Mouse (Mus musculus) kidney, embryonic 16.5 days (tissue): Measurements from ENCODE around the gene Gm14685. TPM values are rescaled to one million over a fixed set of nuclear protein-coding genes. Genes with fewer than 3 reads are reported as not detected.
"Not testable (repeated sequence)": the region's sequence is repeated elsewhere in the genome, so short reads cannot be mapped to it uniquely, and the experiment has no call there.

Experiments
- ATAC-seq: fragments of 200-750 bp; cut with Nextera tagmentation; 2 replicates; pipeline ENCODE4 v1.8.0; 2017; ENCODE audit warnings: moderate TSS enrichment; ENCODE audit not compliant: low FRiP score, low TSS enrichment
- H3K27ac ChIP-seq: fragments of 300-500 bp; sonication (generic); 2 replicates; pipeline ENCODE4 v1.5.1; 2014; ENCODE audit warnings: low read length
- H3K27me3 ChIP-seq: fragments of 300-500 bp; sonication (generic); 2 replicates; pipeline ENCODE4 v1.6.1; 2014; ENCODE audit warnings: low read length, control low read depth, mixed read lengths; ENCODE audit not compliant: insufficient read depth
- H3K36me3 ChIP-seq: fragments of 300-500 bp; sonication (generic); 2 replicates; pipeline ENCODE4 v1.6.1; 2014; ENCODE audit warnings: low read length, control low read depth, mixed read lengths; ENCODE audit not compliant: insufficient read depth
- H3K4me1 ChIP-seq: fragments of 300-500 bp; sonication (generic); 2 replicates; pipeline ENCODE4 v1.6.1; 2014; ENCODE audit warnings: low read length, control low read depth, mixed read lengths; ENCODE audit not compliant: insufficient read depth
- H3K4me2 ChIP-seq: fragments of 300-500 bp; sonication (generic); replicated peaks from 2 replicates; pipeline ENCODE4 v1.6.1; 2014; ENCODE audit warnings: low read depth, low read length
- H3K4me3 ChIP-seq: fragments of 300-500 bp; sonication (generic); 2 replicates; pipeline ENCODE4 v1.5.1; 2014; ENCODE audit warnings: mild to moderate bottlenecking, low read length
- H3K9ac ChIP-seq: fragments of 300-500 bp; sonication (generic); replicated peaks from 2 replicates; pipeline ENCODE4 v1.6.1; 2014; ENCODE audit warnings: low read length
- H3K9me3 ChIP-seq: fragments of 300-500 bp; sonication (generic); 2 replicates; pipeline ENCODE4 v1.6.1; 2016; ENCODE audit warnings: low read length, control low read depth
- WGBS: fragments of 180-500 bp; shearing (Covaris S2); extraction: QIAGEN DNeasy Blood & Tissue Kit; methylation state at CpG from one replicate; pipeline ENCODE4 v1.1.7; 2014; 5-methylcytosine and 5-hydroxymethylcytosine counted together
- polyA plus RNA-seq: library from polyadenylated mRNA; unstranded; fragments of >200 nt; fragmentation: Nextera tagmentation; extraction: Ambion mirVana; gene quantifications from 2 replicates; pipeline ENCODE4 v1.2.1, GENCODE M21; 2015

Gene Gm14685
- not detected in 2 replicates for polyA plus RNA-seq

GRCm38 (mm10) chrX:73116747-73117146 lies at the start of gene Gm14685:
Gene Gm14685, plus strand, starts transcription at chrX:73117047.
- H3K27ac ChIP-seq, H3K9ac ChIP-seq, H3K27me3 ChIP-seq, ATAC-seq, H3K4me2 ChIP-seq, H3K4me1 ChIP-seq, H3K4me3 ChIP-seq, H3K36me3 ChIP-seq, H3K9me3 ChIP-seq: not testable (repeated sequence)
- no CpG with 5 or more reads among the region's 7 CpGs for WGBS

- H3K27me3 ChIP-seq, H3K9me3 ChIP-seq, ATAC-seq: not testable (repeated sequence)
Measured at GRCm38 (mm10) chrX:73082267-73083055, 34.4 kb upstream of the Gm14685 start, which contains the start of gene Xlr4a. Gene Xlr4a, minus strand, starts transcription at chrX:73082478.

GRCm38 (mm10) chrX:73096941-73097508 lies 19.8 kb upstream of the Gm14685 start, which contains the start of gene Xlr3a:
Gene Xlr3a, minus strand, starts transcription at chrX:73097095.
- ATAC-seq, H3K27me3 ChIP-seq, H3K9me3 ChIP-seq, H3K4me3 ChIP-seq, H3K9ac ChIP-seq, H3K4me1 ChIP-seq, H3K4me2 ChIP-seq, H3K27ac ChIP-seq, H3K36me3 ChIP-seq: not testable (repeated sequence)
- 76% methylated on average over 12 of the region's 13 CpGs for WGBS

More at GRCm38 (mm10) chrX:73082267-73083055, 34.4 kb upstream of the Gm14685 start, which contains the start of gene Xlr4a:
- not testable (repeated sequence) for H3K36me3 ChIP-seq, H3K4me2 ChIP-seq, H3K27ac ChIP-seq, H3K9ac ChIP-seq, H3K4me1 ChIP-seq, H3K4me3 ChIP-seq
- 73% methylated on average over 18 of the region's 19 CpGs for WGBS

- not testable (repeated sequence) for H3K36me3 ChIP-seq, H3K4me3 ChIP-seq, H3K9ac ChIP-seq, H3K4me2 ChIP-seq, H3K27me3 ChIP-seq, H3K4me1 ChIP-seq, H3K27ac ChIP-seq, H3K9me3 ChIP-seq
- no CpG with 5 or more reads among the region's 12 CpGs for WGBS
- ATAC-seq, result 0 out of 2 replicates have a peak, but pooled peaks have one; percentile 57
Measured at GRCm38 (mm10) chrX:73122859-73123829, 6.3 kb downstream of the Gm14685 start.

GRCm38 (mm10) chrX:73143218-73143618 lies 26.4 kb downstream of the Gm14685 start:
- H3K27ac ChIP-seq, H3K9ac ChIP-seq, H3K4me2 ChIP-seq, ATAC-seq, H3K4me3 ChIP-seq, H3K36me3 ChIP-seq, H3K9me3 ChIP-seq, H3K27me3 ChIP-seq, H3K4me1 ChIP-seq: not testable (repeated sequence)
- no CpG with 5 or more reads among the region's 7 CpGs for WGBS

GRCm38 (mm10) chrX:73148496-73148895 lies 31.6 kb downstream of the Gm14685 start, which contains the start of gene Xlr5b:
Gene Xlr5b, plus strand, starts transcription at chrX:73148796.
- not testable (repeated sequence) for H3K36me3 ChIP-seq, H3K4me2 ChIP-seq, H3K4me3 ChIP-seq, H3K9me3 ChIP-seq, H3K9ac ChIP-seq, H3K4me1 ChIP-seq, H3K27ac ChIP-seq, H3K27me3 ChIP-seq, ATAC-seq
- no CpG with 5 or more reads among the region's 20 CpGs for WGBS

GRCm38 (mm10) chrX:73149350-73149749 lies 32.5 kb downstream of the Gm14685 start, which contains the start of gene DXBay18:
Gene DXBay18, minus strand, starts transcription at chrX:73149450.
- not testable (repeated sequence) for H3K4me2 ChIP-seq, H3K4me1 ChIP-seq, H3K27ac ChIP-seq, H3K9ac ChIP-seq, H3K27me3 ChIP-seq, H3K9me3 ChIP-seq, H3K4me3 ChIP-seq, ATAC-seq, H3K36me3 ChIP-seq
- WGBS, result no CpG with 5 or more reads among the region's 7 CpGs

- not testable (repeated sequence) for H3K36me3 ChIP-seq, H3K9ac ChIP-seq, H3K9me3 ChIP-seq, H3K4me2 ChIP-seq, H3K27me3 ChIP-seq, H3K4me1 ChIP-seq, H3K27ac ChIP-seq, ATAC-seq, H3K4me3 ChIP-seq
- WGBS, result 87% methylated on average over 6 of the region's 15 CpGs
Measured at GRCm38 (mm10) chrX:73176889-73177288, 60.0 kb downstream of the Gm14685 start, which contains the start of gene Spin2d. Gene Spin2d, minus strand, starts transcription at chrX:73176989.
